Mouse (Mus musculus): ENCODE measurements around the gene Gnai3. TPM values are rescaled to one million over a fixed set of nuclear protein-coding genes. Genes with fewer than 3 reads are reported as not detected.

The Gnai3 gene
- polyA plus RNA-seq, 1 experiment from 2014 or later, result 157 TPM

- no peak overlapping the region for H3K9ac ChIP-seq (ENCODE audit: low read depth, low read length)
- no peaks in the 10 kb centered on the region for H3K36me3 ChIP-seq (ENCODE audit: control insufficient read depth, insufficient read depth, low read length)
- H3K4me3 ChIP-seq (ENCODE audit: low read depth, low read length), result no peak overlapping the region
- DNase-seq (ENCODE audit: low spot score) (no peak), ATAC-seq (ENCODE audit: low read depth) (no peak)
- H3K9me3 ChIP-seq (ENCODE audit: control insufficient read depth, low read length), result no peaks in the 10 kb centered on the region
- H3K27ac ChIP-seq (replicated peaks; ENCODE audit: low read depth, low read length), result no peak overlapping the region
- WGBS, result 86% methylated on average over 1 of the region's 1 CpGs
- H3K4me2 ChIP-seq (ENCODE audit: low read depth, low read length), result no peak overlapping the region
- H3K27me3 ChIP-seq (replicated peaks; ENCODE audit: control insufficient read depth, insufficient read depth, low read length), result no peaks in the 10 kb centered on the region
- peaks cover 6% of the 10 kb centered on the region for H3K4me1 ChIP-seq (ENCODE audit: control insufficient read depth, insufficient read depth, low read length)
Observed at GRCm38 (mm10) chr3:108094146-108094545, 51.8 kb downstream of the Gnai3 start.

GRCm38 (mm10) chr3:108093306-108093705, 52.6 kb downstream of the Gnai3 start:
- Histone ChIP-seq H3K4me1 (ENCODE audit: control insufficient read depth, insufficient read depth, low read length) (peaks cover 15% of the 10 kb centered on the region), H3K4me3 (ENCODE audit: low read depth, low read length) (no peak overlapping the region), H3K27me3 (replicated peaks; ENCODE audit: control insufficient read depth, insufficient read depth, low read length) (no peaks in the 10 kb centered on the region), H3K9ac (ENCODE audit: low read depth, low read length) (no peak overlapping the region), H3K9me3 (ENCODE audit: control insufficient read depth, low read length) (no peaks in the 10 kb centered on the region), H3K36me3 (ENCODE audit: control insufficient read depth, insufficient read depth, low read length) (no peaks in the 10 kb centered on the region), H3K4me2 (ENCODE audit: low read depth, low read length) (no peak overlapping the region), H3K27ac (replicated peaks; ENCODE audit: low read depth, low read length) (no peak overlapping the region)
- no peak for ATAC-seq (ENCODE audit: low read depth)
- DNase-seq (ENCODE audit: low spot score), result no peak
- 68% methylated on average over 6 of the region's 6 CpGs for WGBS

- no peaks in the 10 kb centered on the region for H3K9me3 ChIP-seq (ENCODE audit: control insufficient read depth, low read length)
- H3K4me3 ChIP-seq (ENCODE audit: low read depth, low read length), result no peak within 1 kb of the TSS
- DNase-seq (ENCODE audit: low spot score), result no peak
- no peak within 1 kb of the TSS for H3K4me2 ChIP-seq (ENCODE audit: low read depth, low read length)
- no peak within 1 kb of the TSS for H3K9ac ChIP-seq (ENCODE audit: low read depth, low read length)
- no peaks in the 10 kb centered on the region for H3K27me3 ChIP-seq (replicated peaks; ENCODE audit: control insufficient read depth, insufficient read depth, low read length)
- ATAC-seq (ENCODE audit: low read depth), result no peak
- WGBS, result 70% methylated on average over 15 of the region's 15 CpGs
- H3K27ac ChIP-seq (replicated peaks; ENCODE audit: low read depth, low read length), result no peak within 1 kb of the TSS
- peaks cover 15% of the 10 kb centered on the region for H3K4me1 ChIP-seq (ENCODE audit: control insufficient read depth, insufficient read depth, low read length)
- H3K36me3 ChIP-seq (ENCODE audit: control insufficient read depth, insufficient read depth, low read length), result no peaks in the 10 kb centered on the region
Observed at GRCm38 (mm10) chr3:108092536-108093115, 53.3 kb downstream of the Gnai3 start, which contains the start of gene Gnat2. Gene Gnat2, plus strand, starts transcription at chr3:108092789.

GRCm38 (mm10) chr3:108092030-108092429, 53.9 kb downstream of the Gnai3 start:
- peaks cover 21% of the 10 kb centered on the region for H3K4me1 ChIP-seq (ENCODE audit: control insufficient read depth, insufficient read depth, low read length)
- H3K9me3 ChIP-seq (ENCODE audit: control insufficient read depth, low read length), result no peaks in the 10 kb centered on the region
- H3K36me3 ChIP-seq (ENCODE audit: control insufficient read depth, insufficient read depth, low read length), result no peaks in the 10 kb centered on the region
- H3K27me3 ChIP-seq (replicated peaks; ENCODE audit: control insufficient read depth, insufficient read depth, low read length), result no peaks in the 10 kb centered on the region
- H3K4me3 ChIP-seq (ENCODE audit: low read depth, low read length), result no peak overlapping the region
- DNase-seq (ENCODE audit: low spot score), result no peak
- 85% methylated on average over 6 of the region's 6 CpGs for WGBS
- no peak overlapping the region for H3K4me2 ChIP-seq (ENCODE audit: low read depth, low read length)
- no peak overlapping the region for H3K27ac ChIP-seq (replicated peaks; ENCODE audit: low read depth, low read length)
- H3K9ac ChIP-seq (ENCODE audit: low read depth, low read length), result no peak overlapping the region
- ATAC-seq (ENCODE audit: low read depth), result no peak

- 55% methylated on average over 2 of the region's 2 CpGs for WGBS
Observed at GRCm38 (mm10) chr3:108090561-108090960, 55.4 kb downstream of the Gnai3 start.

GRCm38 (mm10) chr3:108089916-108090315, 56.0 kb downstream of the Gnai3 start:
- no peaks in the 10 kb centered on the region for H3K27me3 ChIP-seq (replicated peaks; ENCODE audit: control insufficient read depth, insufficient read depth, low read length)
- H3K9me3 ChIP-seq (ENCODE audit: control insufficient read depth, low read length), result no peaks in the 10 kb centered on the region
- no peak for ATAC-seq (ENCODE audit: low read depth)
- H3K9ac ChIP-seq (ENCODE audit: low read depth, low read length), result no peak overlapping the region
- no peaks in the 10 kb centered on the region for H3K36me3 ChIP-seq (ENCODE audit: control insufficient read depth, insufficient read depth, low read length)
- no peak overlapping the region; the same call in 1 of the 2 replicates for H3K27ac ChIP-seq (replicated peaks; ENCODE audit: low read depth, low read length)
- DNase-seq (ENCODE audit: low spot score), result no peak
- no peak overlapping the region for H3K4me2 ChIP-seq (ENCODE audit: low read depth, low read length)
- 42% methylated on average over 2 of the region's 2 CpGs for WGBS
- H3K4me3 ChIP-seq (ENCODE audit: low read depth, low read length), result no peak overlapping the region
- H3K4me1 ChIP-seq (ENCODE audit: control insufficient read depth, insufficient read depth, low read length), result peaks cover 26% of the 10 kb centered on the region

More at GRCm38 (mm10) chr3:108090561-108090960, 55.4 kb downstream of the Gnai3 start:
- H3K9me3 ChIP-seq (ENCODE audit: control insufficient read depth, low read length), result no peaks in the 10 kb centered on the region
- ATAC-seq (ENCODE audit: low read depth) (no peak), DNase-seq (ENCODE audit: low spot score) (no peak)
- no peak overlapping the region for H3K27ac ChIP-seq (replicated peaks; ENCODE audit: low read depth, low read length)
- no peak overlapping the region for H3K9ac ChIP-seq (ENCODE audit: low read depth, low read length)
- no peak overlapping the region for H3K4me3 ChIP-seq (ENCODE audit: low read depth, low read length)
- H3K4me1 ChIP-seq (ENCODE audit: control insufficient read depth, insufficient read depth, low read length), result peaks cover 26% of the 10 kb centered on the region
- H3K27me3 ChIP-seq (replicated peaks; ENCODE audit: control insufficient read depth, insufficient read depth, low read length), result no peaks in the 10 kb centered on the region
- H3K36me3 ChIP-seq (ENCODE audit: control insufficient read depth, insufficient read depth, low read length), result no peaks in the 10 kb centered on the region
- no peak overlapping the region for H3K4me2 ChIP-seq (ENCODE audit: low read depth, low read length)

GRCm38 (mm10) chr3:108088842-108089380, 57.0 kb downstream of the Gnai3 start:
- H3K27me3 ChIP-seq (replicated peaks; ENCODE audit: control insufficient read depth, insufficient read depth, low read length), result no peaks in the 10 kb centered on the region
- peaks cover 35% of the 10 kb centered on the region for H3K4me1 ChIP-seq (ENCODE audit: control insufficient read depth, insufficient read depth, low read length)
- H3K9ac ChIP-seq (ENCODE audit: low read depth, low read length), result peak overlapping the region; percentile 19; the same call in 1 of the 2 replicates
- WGBS, result 26% methylated on average over 5 of the region's 5 CpGs
- H3K27ac ChIP-seq (replicated peaks; ENCODE audit: low read depth, low read length), result peak overlapping the region; percentile 61
- H3K4me2 ChIP-seq (ENCODE audit: low read depth, low read length), result no peak overlapping the region
- DNase-seq (ENCODE audit: low spot score) (peak; percentile 68), ATAC-seq (ENCODE audit: low read depth) (no peak)
- no peaks in the 10 kb centered on the region for H3K36me3 ChIP-seq (ENCODE audit: control insufficient read depth, insufficient read depth, low read length)
- no peaks in the 10 kb centered on the region for H3K9me3 ChIP-seq (ENCODE audit: control insufficient read depth, low read length)
- H3K4me3 ChIP-seq (ENCODE audit: low read depth, low read length), result no peak overlapping the region

GRCm38 (mm10) chr3:108087329-108087728, 58.6 kb downstream of the Gnai3 start:
- 76% methylated on average over 3 of the region's 3 CpGs for WGBS
- no peak for DNase-seq (ENCODE audit: low spot score)

More at GRCm38 (mm10) chr3:108087329-108087728, 58.6 kb downstream of the Gnai3 start:
- Histone ChIP-seq H3K9me3 (ENCODE audit: control insufficient read depth, low read length) (no peaks in the 10 kb centered on the region), H3K36me3 (ENCODE audit: control insufficient read depth, insufficient read depth, low read length) (no peaks in the 10 kb centered on the region), H3K9ac (ENCODE audit: low read depth, low read length) (no peak overlapping the region), H3K4me2 (ENCODE audit: low read depth, low read length) (peak overlapping the region; percentile 100), H3K27me3 (replicated peaks; ENCODE audit: control insufficient read depth, insufficient read depth, low read length) (no peaks in the 10 kb centered on the region), H3K4me1 (ENCODE audit: control insufficient read depth, insufficient read depth, low read length) (peaks cover 42% of the 10 kb centered on the region), H3K27ac (replicated peaks; ENCODE audit: low read depth, low read length) (peak overlapping the region; percentile 44), H3K4me3 (ENCODE audit: low read depth, low read length) (no peak overlapping the region)
- no peak for ATAC-seq (ENCODE audit: low read depth)
